7 mouse cellular contexts compared by ENCODE assay signal in the genomic region with DNA sequence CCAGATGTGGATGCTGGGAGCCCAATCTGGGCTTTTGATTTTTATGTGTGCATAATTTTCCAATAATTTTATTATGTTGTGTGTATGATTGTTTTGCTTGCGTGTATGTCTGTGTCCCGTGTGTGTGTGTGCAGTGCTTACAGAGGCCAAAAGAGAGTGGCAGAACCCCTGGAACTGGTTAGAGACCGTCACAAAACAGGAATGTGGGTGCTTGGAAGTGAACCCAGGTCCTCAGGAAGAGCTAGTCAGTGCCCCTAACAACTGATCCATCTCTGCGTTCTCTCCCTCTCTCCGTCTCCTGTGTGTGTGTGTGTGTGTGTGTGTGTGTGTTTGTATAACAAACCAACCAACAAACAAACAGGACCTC. TPM values are rescaled to one million over a fixed set of nuclear protein-coding genes. Genes with fewer than 3 reads are reported as not detected.
DNase-seq lines count a peak whose midpoint lies in the region; ATAC-seq and TF ChIP-seq lines count a peak whose summit lies in the region.

No protein-coding gene starts in this region.

- ATAC-seq in lung, embryonic 16.5 days (ENCODE audit: low read depth) = no peak
- ATAC-seq in forebrain, embryonic 12.5 days (ENCODE audit: low FRiP score) = no peak; the same call in 1 of the 2 replicates
- ATAC-seq in limb, embryonic 14.5 days (ENCODE audit: low FRiP score, low read depth) = peak; percentile 29; the same call in 1 of the 2 replicates
- no peak for ATAC-seq in stomach, embryonic 14.5 days (ENCODE audit: insufficient number of reproducible peaks, insufficient read depth, low FRiP score, low read depth)
- ATAC-seq in CD4-positive, CD25-positive, alpha-beta regulatory T cell, adult 4 months = no peak

- peak overlapping the region; percentile 86 for H3K4me2 ChIP-seq in lung, embryonic 16.5 days (ENCODE audit: low read depth, low read length)
- H3K4me2 ChIP-seq in forebrain, embryonic 12.5 days = peak overlapping the region; percentile 90
- peak overlapping the region; percentile 63 for H3K4me2 ChIP-seq in limb, embryonic 14.5 days (replicated peaks; ENCODE audit: low read depth, low read length, severe bottlenecking)
- H3K4me2 ChIP-seq in stomach, embryonic 14.5 days (replicated peaks; ENCODE audit: low read depth, low read length) = peak overlapping the region; percentile 89

- H3K4me3 ChIP-seq in lung, embryonic 16.5 days (ENCODE audit: low read length) = peak overlapping the region; percentile 87
- H3K4me3 ChIP-seq in forebrain, embryonic 12.5 days (replicated peaks) = peak overlapping the region; percentile 93
- peak overlapping the region; percentile 86 for H3K4me3 ChIP-seq in limb, embryonic 14.5 days (replicated peaks; ENCODE audit: low read length)
- H3K4me3 ChIP-seq in stomach, embryonic 14.5 days (ENCODE audit: low read depth, low read length) = peak overlapping the region; percentile 91

- H3K27me3 ChIP-seq in lung, embryonic 16.5 days (ENCODE audit: control insufficient read depth, insufficient read depth, low read depth, low read length) = no peaks in the 10 kb centered on the region
- no peaks in the 10 kb centered on the region; the same call in none of the 2 replicates for H3K27me3 ChIP-seq in forebrain, embryonic 12.5 days
- no peaks in the 10 kb centered on the region for H3K27me3 ChIP-seq in limb, embryonic 14.5 days (ENCODE audit: control insufficient read depth, insufficient read depth, low read length)
- H3K27me3 ChIP-seq in stomach, embryonic 14.5 days (ENCODE audit: control insufficient read depth, insufficient read depth, low read length) = no peaks in the 10 kb centered on the region

- no peak for TF ChIP-seq POLR2A in limb, embryonic 14.5 days (IDR thresholded peaks at IDR 0.05; ENCODE audit: borderline replicate concordance, extremely low read depth, insufficient read depth, insufficient read length)

- H3K9me3 ChIP-seq in lung, embryonic 16.5 days (ENCODE audit: control insufficient read depth, low read length) = no peaks in the 10 kb centered on the region
- H3K9me3 ChIP-seq in forebrain, embryonic 12.5 days = no peaks in the 10 kb centered on the region
- no peaks in the 10 kb centered on the region for H3K9me3 ChIP-seq in limb, embryonic 14.5 days (ENCODE audit: control insufficient read depth, low read length)
- H3K9me3 ChIP-seq in stomach, embryonic 14.5 days (ENCODE audit: control insufficient read depth, low read depth, low read length) = no peaks in the 10 kb centered on the region

- peak overlapping the region; percentile 92; the same call in 1 of the 2 replicates for H3K9ac ChIP-seq in lung, embryonic 16.5 days (ENCODE audit: low read length)
- H3K9ac ChIP-seq in forebrain, embryonic 12.5 days = peak overlapping the region; percentile 22; the same call in 1 of the 2 replicates
- peak overlapping the region; percentile 84; the same call in 1 of the 2 replicates for H3K9ac ChIP-seq in limb, embryonic 14.5 days (ENCODE audit: low read depth, low read length, severe bottlenecking)
- H3K9ac ChIP-seq in stomach, embryonic 14.5 days (replicated peaks; ENCODE audit: low read depth, low read length) = peak overlapping the region; percentile 89; the same call in 1 of the 2 replicates

- H3K4me1 ChIP-seq in lung, embryonic 16.5 days (replicated peaks; ENCODE audit: control insufficient read depth, insufficient read depth, low read length) = peaks cover 17% of the 10 kb centered on the region
- peaks cover 29% of the 10 kb centered on the region for H3K4me1 ChIP-seq in forebrain, embryonic 12.5 days
- peaks cover 16% of the 10 kb centered on the region; the same call in 1 of the 2 replicates for H3K4me1 ChIP-seq in limb, embryonic 14.5 days (ENCODE audit: control insufficient read depth, insufficient read depth, low read length)
- peaks cover 17% of the 10 kb centered on the region for H3K4me1 ChIP-seq in stomach, embryonic 14.5 days (ENCODE audit: control insufficient read depth, insufficient read depth, low read length)

- WGBS in lung, embryonic 16.5 days = 18% methylated on average over 5 of the region's 5 CpGs
- WGBS in forebrain, embryonic 12.5 days = 35% methylated on average over 5 of the region's 5 CpGs
- WGBS in limb, embryonic 14.5 days = 36% methylated on average over 5 of the region's 5 CpGs
- 27% methylated on average over 5 of the region's 5 CpGs for WGBS in stomach, embryonic 14.5 days

- DNase-seq in lung, postnatal 25 days (ENCODE audit: low spot score) = no peak
- no peak for DNase-seq in limb, embryonic 14.5 days (ENCODE audit: low spot score)
- no peak for DNase-seq in frontal cortex, postnatal 10 days (ENCODE audit: low spot score in 2 of 2)

- peaks cover 16% of the 10 kb centered on the region for H3K36me3 ChIP-seq in lung, embryonic 16.5 days (ENCODE audit: control insufficient read depth, insufficient read depth, low read length)
- peaks cover 30% of the 10 kb centered on the region for H3K36me3 ChIP-seq in forebrain, embryonic 12.5 days (replicated peaks)
- peaks cover 23% of the 10 kb centered on the region for H3K36me3 ChIP-seq in limb, embryonic 14.5 days (ENCODE audit: control insufficient read depth, insufficient read depth, low read length)
- peaks cover 23% of the 10 kb centered on the region for H3K36me3 ChIP-seq in stomach, embryonic 14.5 days (ENCODE audit: control insufficient read depth, insufficient read depth, low read length)

- H3K27ac ChIP-seq in lung, embryonic 16.5 days (ENCODE audit: low read length) = peak overlapping the region; percentile 15; the same call in 1 of the 2 replicates
- peak overlapping the region; percentile 91 for H3K27ac ChIP-seq in forebrain, embryonic 12.5 days
- H3K27ac ChIP-seq in limb, embryonic 14.5 days (replicated peaks; ENCODE audit: low read depth, low read length) = peak overlapping the region; percentile 83
- H3K27ac ChIP-seq in stomach, embryonic 14.5 days (ENCODE audit: low read length) = peak overlapping the region; percentile 86; the same call in 1 of the 2 replicates

RNA-seq across cellular contexts. Expression of a gene that starts 0.3 kb away (rescaled TPM):
- 35.0 and 38.4 TPM in 2 replicates for polyA plus RNA-seq in lung, embryonic 16.5 days (2015; fragmentation: Nextera tagmentation; extraction: Ambion mirVana)
- polyA plus RNA-seq in forebrain, embryonic 12.5 days (2016; fragmentation: Nextera tagmentation; extraction: Ambion mirVana) = 24.1 and 27.3 TPM in 2 replicates
- polyA plus RNA-seq in limb, embryonic 14.5 days (2012; rRNA removed) = 45.3 and 45.9 TPM in 2 replicates
- 39.6 and 40.7 TPM in 2 replicates for polyA plus RNA-seq in limb, embryonic 14.5 days (2014; fragmentation: Nextera tagmentation; extraction: Ambion mirVana)
- 35.4 and 39.1 TPM in 2 replicates for polyA plus RNA-seq in stomach, embryonic 14.5 days (2014; fragmentation: Nextera tagmentation; extraction: Ambion mirVana)
- polyA plus RNA-seq in CD4-positive, CD25-positive, alpha-beta regulatory T cell, adult 4 months (2017; shearing (Covaris generic)) = 10 to 100 TPM; 24.5 to 25.6 TPM

RNA-seq across cellular contexts. Expression of a gene that starts 15.3 kb away (rescaled TPM):
- polyA plus RNA-seq in lung, embryonic 16.5 days (2015; fragmentation: Nextera tagmentation; extraction: Ambion mirVana) = 72.8 and 77.1 TPM in 2 replicates
- polyA plus RNA-seq in forebrain, embryonic 12.5 days (2016; fragmentation: Nextera tagmentation; extraction: Ambion mirVana) = 85.4 and 86.1 TPM in 2 replicates
- polyA plus RNA-seq in limb, embryonic 14.5 days (2012; rRNA removed) = 66.6 and 67.1 TPM in 2 replicates
- polyA plus RNA-seq in limb, embryonic 14.5 days (2014; fragmentation: Nextera tagmentation; extraction: Ambion mirVana) = 70.6 and 75.5 TPM in 2 replicates
- 66.0 and 68.6 TPM in 2 replicates for polyA plus RNA-seq in stomach, embryonic 14.5 days (2014; fragmentation: Nextera tagmentation; extraction: Ambion mirVana)
- 10 to 100 TPM; 66.2 to 86.1 TPM for polyA plus RNA-seq in CD4-positive, CD25-positive, alpha-beta regulatory T cell, adult 4 months (2017; shearing (Covaris generic))

RNA-seq across cellular contexts. Expression of a gene that starts 22.8 kb away (rescaled TPM):
- 27.9 and 30.3 TPM in 2 replicates for polyA plus RNA-seq in lung, embryonic 16.5 days (2015; fragmentation: Nextera tagmentation; extraction: Ambion mirVana)
- 2.5 and 2.7 TPM in 2 replicates for polyA plus RNA-seq in forebrain, embryonic 12.5 days (2016; fragmentation: Nextera tagmentation; extraction: Ambion mirVana)
- 16.4 and 22.7 TPM in 2 replicates for polyA plus RNA-seq in limb, embryonic 14.5 days (2012; rRNA removed)
- polyA plus RNA-seq in limb, embryonic 14.5 days (2014; fragmentation: Nextera tagmentation; extraction: Ambion mirVana) = 17.8 and 20.5 TPM in 2 replicates
- 6.5 and 9.2 TPM in 2 replicates for polyA plus RNA-seq in stomach, embryonic 14.5 days (2014; fragmentation: Nextera tagmentation; extraction: Ambion mirVana)
- polyA plus RNA-seq in CD4-positive, CD25-positive, alpha-beta regulatory T cell, adult 4 months (2017; shearing (Covaris generic)) = not detected

RNA-seq across cellular contexts. Expression of a gene that starts 29.6 kb away (rescaled TPM):
- polyA plus RNA-seq in lung, embryonic 16.5 days (2015; fragmentation: Nextera tagmentation; extraction: Ambion mirVana) = 57.6 and 58.9 TPM in 2 replicates
- polyA plus RNA-seq in forebrain, embryonic 12.5 days (2016; fragmentation: Nextera tagmentation; extraction: Ambion mirVana) = 66.6 and 70.5 TPM in 2 replicates
- polyA plus RNA-seq in limb, embryonic 14.5 days (2012; rRNA removed) = 46.7 and 65.1 TPM in 2 replicates
- 46.5 and 52.8 TPM in 2 replicates for polyA plus RNA-seq in limb, embryonic 14.5 days (2014; fragmentation: Nextera tagmentation; extraction: Ambion mirVana)
- 46.9 and 48.2 TPM in 2 replicates for polyA plus RNA-seq in stomach, embryonic 14.5 days (2014; fragmentation: Nextera tagmentation; extraction: Ambion mirVana)
- 100 to 1,000 TPM in 1 of 2 experiments, 10 to 100 TPM in 1; 86.1 to 107 TPM for polyA plus RNA-seq in CD4-positive, CD25-positive, alpha-beta regulatory T cell, adult 4 months (2017; shearing (Covaris generic))

RNA-seq across cellular contexts. Expression of a gene that starts 29.6 kb away (rescaled TPM):
- polyA plus RNA-seq in lung, embryonic 16.5 days (2015; fragmentation: Nextera tagmentation; extraction: Ambion mirVana) = 16.3 and 16.5 TPM in 2 replicates
- polyA plus RNA-seq in forebrain, embryonic 12.5 days (2016; fragmentation: Nextera tagmentation; extraction: Ambion mirVana) = 29.5 and 30.6 TPM in 2 replicates
- polyA plus RNA-seq in limb, embryonic 14.5 days (2012; rRNA removed) = 21.5 and 22.7 TPM in 2 replicates
- 19.0 and 19.4 TPM in 2 replicates for polyA plus RNA-seq in limb, embryonic 14.5 days (2014; fragmentation: Nextera tagmentation; extraction: Ambion mirVana)
- polyA plus RNA-seq in stomach, embryonic 14.5 days (2014; fragmentation: Nextera tagmentation; extraction: Ambion mirVana) = 13.4 and 13.8 TPM in 2 replicates
- 10 to 100 TPM; 11.0 to 25.8 TPM for polyA plus RNA-seq in CD4-positive, CD25-positive, alpha-beta regulatory T cell, adult 4 months (2017; shearing (Covaris generic))

Comparison
In these comparisons a context has a peak if more than half of its experiments do, and no peak if none do; other contexts are left out.
1. H3K27ac ChIP-seq: peak in every context shown above with its lines; median percentile 91 in forebrain, embryonic 12.5 days; 86 in stomach, embryonic 14.5 days; 83 in limb, embryonic 14.5 days; 15 in lung, embryonic 16.5 days.
2. H3K9ac ChIP-seq: peak in every context shown above with its lines; median percentile 92 in lung, embryonic 16.5 days; 89 in stomach, embryonic 14.5 days; 84 in limb, embryonic 14.5 days; 22 in forebrain, embryonic 12.5 days.